Mouse (Mus musculus) heart, adult 2 months (tissue): Measurements from ENCODE around the gene Slc35b2. TPM values are rescaled to one million over a fixed set of nuclear protein-coding genes. Genes with fewer than 3 reads are reported as not detected.

Source experiments
- DNase-seq, 2 experiments: peaks; one replicate each; pipeline ENCODE4 v3.0.0; 2021
- H3K27ac ChIP-seq: fragments of 200-600 bp; 2 replicates; pipeline ENCODE4 v1.8.1; 2022
- H3K27me3 ChIP-seq: fragments of 200-500 bp; 2 replicates; pipeline ENCODE4 v1.6.1; 2012; ENCODE audit warnings: mild to moderate bottlenecking, low read length, inconsistent platforms, mixed read lengths; ENCODE audit not compliant: control insufficient read depth, insufficient read depth
- H3K36me3 ChIP-seq: fragments of 200-500 bp; 2 replicates; pipeline ENCODE4 v1.6.1; 2012; ENCODE audit warnings: low read length, inconsistent platforms; ENCODE audit not compliant: control insufficient read depth, insufficient read depth
- H3K4me1 ChIP-seq: fragments of 200-500 bp; 2 replicates; pipeline ENCODE4 v1.6.1; 2011; ENCODE audit warnings: low read length; ENCODE audit not compliant: control insufficient read depth, insufficient read depth
- H3K4me3 ChIP-seq: fragments of 200-600 bp; 2 replicates; pipeline ENCODE4 v1.8.1; 2022
- H3K79me2 ChIP-seq: fragments of 200-500 bp; replicated peaks from 2 replicates; pipeline ENCODE4 v1.6.1; 2012; ENCODE audit warnings: mild to moderate bottlenecking, inconsistent platforms, low read length, moderate library complexity, mixed read lengths; ENCODE audit not compliant: control insufficient read depth, insufficient read depth
- H3K9ac ChIP-seq: fragments of 200-500 bp; 2 replicates; pipeline ENCODE4 v1.6.1; 2012; ENCODE audit warnings: low read depth, mild to moderate bottlenecking, control low read depth, inconsistent platforms, low read length, mixed read lengths
- CTCF ChIP-seq: fragments of 200-600 bp; IDR thresholded peaks from 2 replicates; pipeline ENCODE4 v1.8.1; 2022; ENCODE audit warnings: antibody characterized with exemption, mild to moderate bottlenecking, moderate library complexity
- EP300 ChIP-seq: fragments of 200-500 bp; IDR thresholded peaks from 2 replicates; pipeline ENCODE4 v1.6.1; 2011; ENCODE audit warnings: low read depth, low read length, control low read depth; ENCODE audit not compliant: insufficient read depth
- POLR2A ChIP-seq: fragments of 200-500 bp; IDR thresholded peaks from 2 replicates; pipeline ENCODE4 v1.6.1; 2011; ENCODE audit warnings: mild to moderate bottlenecking, low read depth, low read length, control low read depth; ENCODE audit not compliant: insufficient read depth
- WGBS: fragments of 180-500 bp; shearing (Covaris S2); methylation state at CpG from one replicate; pipeline ENCODE4 v1.1.7; 2018; 5-methylcytosine and 5-hydroxymethylcytosine counted together
- intact Hi-C: fragments of 180-260 bp; cut with DNase I; formaldehyde crosslinking; loops from one replicate; pipeline ENCODE4 v1.15.1; 2025
- polyA plus RNA-seq: library from polyadenylated mRNA; depleted of rRNA; stranded (reverse); fragments of >200 nt; gene quantifications from 2 replicates; pipeline ENCODE4 v1.2.3, GENCODE M21; 2012
- total RNA-seq, 2 experiments: library from RNA; stranded (reverse); gene quantifications; 2 replicates each; pipeline ENCODE4 v1.2.3; 2021

Slc35b2 gene
- total and polyA plus RNA-seq, 3 experiments: 23.4 to 45.1 (median 24.0) TPM

DNA sequence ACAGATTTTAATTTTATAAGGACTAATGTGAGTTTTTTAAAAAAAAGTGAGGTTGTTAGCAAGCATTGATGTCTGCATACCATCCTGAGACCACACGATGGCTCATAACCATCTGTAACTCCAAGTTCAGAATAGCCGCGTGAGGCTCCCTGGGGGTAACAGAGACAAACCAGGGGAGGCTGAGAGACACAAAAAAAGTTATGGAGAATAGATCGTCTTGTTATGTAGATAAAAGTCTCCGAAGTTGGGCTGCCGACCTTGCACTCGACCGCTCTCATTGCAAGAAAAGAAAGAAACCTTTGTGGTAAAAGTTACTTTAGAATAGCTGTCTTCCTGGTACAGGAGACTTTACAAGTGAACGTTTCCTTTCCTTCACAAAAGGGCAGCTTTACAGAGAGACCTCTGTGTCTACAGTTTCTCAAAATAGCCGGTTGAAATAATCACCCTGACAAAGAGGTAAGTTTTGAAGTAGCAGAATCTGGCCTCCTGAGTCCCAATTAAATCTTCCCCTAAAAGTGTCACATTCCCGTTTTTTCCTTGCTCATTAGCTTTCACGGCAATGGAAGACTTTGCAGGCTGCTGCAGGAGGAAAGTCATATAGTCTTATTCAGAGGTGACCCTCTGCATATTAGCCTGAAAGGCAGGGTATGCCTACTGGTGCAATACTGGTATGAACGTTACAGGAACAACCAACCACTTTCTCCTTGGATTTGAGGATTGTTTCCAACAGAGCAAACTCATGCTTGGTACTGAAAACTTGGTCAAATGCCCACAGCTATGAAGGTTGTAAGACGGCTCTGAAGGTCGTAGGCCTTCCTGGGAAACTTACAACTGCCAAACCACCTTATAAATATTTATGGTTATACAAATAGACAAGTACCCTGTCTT lies 43.6 kb downstream of the Slc35b2 start:
- 71% methylated on average over 15 of the region's 15 CpGs for WGBS
- TF ChIP-seq POLR2A: no peak
- no peak for TF ChIP-seq CTCF
- TF ChIP-seq EP300: no peak
- intact Hi-C loops: no loop called here
- peaks cover 2% of the 10 kb centered on the region; the same call in 1 of the 2 replicates for H3K36me3 ChIP-seq
- DNase-seq: no peak
- no peak overlapping the region for H3K9ac ChIP-seq
- H3K79me2 ChIP-seq: no peaks in the 10 kb centered on the region
- no peaks in the 10 kb centered on the region for H3K27me3 ChIP-seq
- no peak overlapping the region for H3K27ac ChIP-seq
- H3K4me3 ChIP-seq: no peak overlapping the region
- peaks cover 9% of the 10 kb centered on the region for H3K4me1 ChIP-seq

DNA sequence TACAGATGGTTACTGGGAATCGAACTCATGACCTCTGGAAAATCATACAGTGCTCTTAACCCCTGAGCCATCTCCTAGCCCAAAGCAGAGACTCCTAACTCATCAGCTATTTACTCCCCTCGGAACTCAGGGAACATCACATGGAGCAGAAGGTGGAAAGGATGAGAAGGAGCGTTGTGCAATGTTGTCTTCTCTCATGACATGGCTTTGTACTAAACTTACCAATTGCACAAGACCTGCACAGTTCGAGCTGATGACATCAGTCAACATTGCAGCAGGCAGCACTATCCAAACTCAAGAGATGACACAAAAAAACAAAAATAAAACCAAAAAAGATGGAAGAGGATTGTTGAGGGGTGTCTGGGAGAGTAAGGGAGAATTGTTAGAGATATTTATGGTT lies 44.7 kb downstream of the Slc35b2 start:
- DNase-seq: no peak
- H3K36me3 ChIP-seq: peaks cover 2% of the 10 kb centered on the region; the same call in 1 of the 2 replicates
- H3K27me3 ChIP-seq: no peaks in the 10 kb centered on the region
- no peak for TF ChIP-seq POLR2A
- no peak for TF ChIP-seq CTCF
- TF ChIP-seq EP300: no peak
- peaks cover 9% of the 10 kb centered on the region for H3K4me1 ChIP-seq
- H3K79me2 ChIP-seq: no peaks in the 10 kb centered on the region
- intact Hi-C loops: no loop called here
- H3K4me3 ChIP-seq: no peak overlapping the region
- H3K27ac ChIP-seq: no peak overlapping the region
- WGBS: 85% methylated on average over 4 of the region's 4 CpGs
- H3K9ac ChIP-seq: no peak overlapping the region

DNA sequence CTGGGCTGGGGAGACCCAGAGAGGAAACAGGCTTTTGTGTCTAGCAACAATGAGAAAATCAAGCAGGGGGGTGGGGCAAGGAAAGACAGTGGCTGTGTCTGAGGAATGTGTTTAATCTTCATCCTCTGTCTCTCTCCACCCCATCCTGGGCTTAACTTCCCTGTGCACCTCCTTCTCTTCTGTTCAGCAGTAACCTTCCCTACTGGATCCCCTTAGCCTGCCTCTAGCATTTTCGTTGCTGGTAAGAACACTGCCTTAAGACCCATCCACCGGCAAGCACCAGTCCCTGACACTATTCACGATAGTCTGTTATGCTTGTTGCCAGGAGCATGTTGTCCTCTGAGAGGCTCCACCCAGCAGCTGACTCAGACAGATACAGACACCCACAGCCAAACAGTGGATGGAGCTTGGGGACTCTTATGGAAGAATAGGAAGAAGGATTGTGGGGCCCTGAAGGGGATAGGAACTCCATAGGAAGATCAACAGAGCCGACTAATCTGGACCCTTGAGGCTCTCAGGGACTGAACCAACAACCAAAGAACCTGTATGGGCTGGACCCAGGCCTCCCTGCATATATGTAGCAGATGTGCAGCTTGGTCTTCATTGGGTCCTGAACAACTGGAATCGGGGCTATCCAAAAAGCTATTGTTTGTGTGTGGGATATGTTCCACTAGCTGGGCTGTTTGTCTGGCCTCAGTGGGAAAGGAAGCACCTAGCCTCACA lies 46.6 kb downstream of the Slc35b2 start:
- intact Hi-C loops: no loop called here
- H3K9ac ChIP-seq: peak overlapping the region; percentile 50
- H3K27me3 ChIP-seq: no peaks in the 10 kb centered on the region
- H3K36me3 ChIP-seq: peaks cover 2% of the 10 kb centered on the region; the same call in 1 of the 2 replicates
- no peak for TF ChIP-seq EP300
- TF ChIP-seq CTCF: no peak
- no peak for TF ChIP-seq POLR2A
- H3K27ac ChIP-seq: peak overlapping the region; percentile 52
- no peaks in the 10 kb centered on the region for H3K79me2 ChIP-seq
- no peak overlapping the region for H3K4me3 ChIP-seq
- peaks cover 9% of the 10 kb centered on the region for H3K4me1 ChIP-seq
- peak; percentile 57 to 70 for DNase-seq
- 9% methylated on average over 5 of the region's 5 CpGs for whole genome bisulfite sequencing

DNA sequence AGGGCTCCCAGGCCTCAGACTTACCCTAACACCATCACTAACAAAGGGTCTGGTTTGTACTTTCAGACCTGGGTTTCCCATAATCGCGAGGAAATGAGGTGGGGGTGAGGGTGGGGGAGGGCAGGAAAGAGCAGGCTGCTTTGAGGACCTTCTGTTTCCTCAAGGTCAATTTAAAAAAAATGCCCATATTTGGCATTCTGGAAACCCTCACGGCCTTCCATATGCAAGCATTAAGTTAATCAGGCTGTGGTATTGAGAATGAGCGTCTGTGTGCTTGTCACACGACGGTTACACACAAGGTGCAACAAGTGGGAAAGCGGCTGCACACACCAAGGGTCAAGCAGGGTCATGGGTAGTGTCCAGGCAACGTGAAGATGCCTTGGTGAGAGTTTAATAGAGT lies 48.3 kb downstream of the Slc35b2 start:
- Histone ChIP-seq H3K27ac (no peak overlapping the region), H3K4me1 (peaks cover 9% of the 10 kb centered on the region), H3K27me3 (no peaks in the 10 kb centered on the region), H3K79me2 (no peaks in the 10 kb centered on the region), H3K36me3 (peaks cover 2% of the 10 kb centered on the region; the same call in 1 of the 2 replicates), H3K9ac (no peak overlapping the region), H3K4me3 (no peak overlapping the region)
- intact Hi-C loops: no loop called here
- WGBS: 58% methylated on average over 8 of the region's 8 CpGs
- TF ChIP-seq EP300 (no peak), POLR2A (no peak), CTCF (no peak)
- DNase-seq: no peak

DNA sequence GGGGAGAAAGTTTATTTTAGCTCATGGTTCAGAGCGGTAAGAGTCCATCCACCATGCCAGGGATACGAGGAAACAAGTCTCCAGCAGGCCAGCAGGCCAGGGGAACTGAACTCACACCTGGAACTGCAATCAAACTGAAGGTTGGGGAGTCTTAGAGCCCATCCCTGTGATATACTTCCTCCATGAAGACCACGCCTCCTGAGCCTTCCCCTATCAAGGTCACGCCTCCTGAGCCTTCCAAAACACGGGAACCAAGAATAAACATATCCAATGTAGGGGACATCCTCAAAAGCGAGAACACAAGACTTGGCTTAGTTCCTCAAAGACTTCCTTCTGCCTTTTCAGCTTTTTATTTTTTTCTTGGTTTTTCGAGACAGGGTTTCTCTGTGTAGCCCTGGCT lies 49.2 kb downstream of the Slc35b2 start:
- Histone ChIP-seq H3K27ac (no peak overlapping the region), H3K4me1 (peaks cover 9% of the 10 kb centered on the region), H3K4me3 (no peak overlapping the region), H3K27me3 (no peaks in the 10 kb centered on the region), H3K79me2 (no peaks in the 10 kb centered on the region), H3K36me3 (peaks cover 2% of the 10 kb centered on the region; the same call in 1 of the 2 replicates), H3K9ac (no peak overlapping the region)
- no peak for DNase-seq
- intact Hi-C loops: no loop called here
- TF ChIP-seq EP300 (no peak), CTCF (no peak), POLR2A (no peak)
- 65% methylated on average over 7 of the region's 7 CpGs for WGBS
